Mouse (Mus musculus) kidney, adult 2 months (tissue): Measurements from ENCODE around the gene E2f3.

Experiments
- CTCF ChIP-seq: fragments of 200-500 bp; conservative IDR thresholded peaks from 2 replicates; pipeline ENCODE4 v1.5.1; 2011; ENCODE audit warnings: low read depth, mild to moderate bottlenecking, control low read depth, low read length, moderate library complexity, mixed read lengths; ENCODE audit not compliant: insufficient read depth, insufficient read length
- POLR2A ChIP-seq: fragments of 200-500 bp; IDR thresholded peaks from one replicate; pipeline ENCODE4 v1.6.1; 2011; ENCODE audit warnings: low read depth, low read length, control low read depth

- TF ChIP-seq POLR2A (no peak), CTCF (no peak)
Observed at GRCm38 (mm10) chr13:29864331-29864730, 121.5 kb downstream of the E2f3 start.
